Comparison of ENCODE assay signal across 21 mouse cellular contexts in genomic region chr3:100890406-100890805, GRCm38 (mm10).
"Had no signal": no experiment of that assay in that cellular context is flagged by ENCODE, and none has a peak within 500 bp of the region (broad histone marks: within the 10 kb centered on the region; RNA-seq: fewer than 3 reads in every experiment).

No protein-coding gene starts in this region.

- H3K36me3 ChIP-seq: heart, embryonic 10.5 days; heart, embryonic 12.5 days; hindbrain, embryonic 13.5 days; hindbrain, embryonic 15.5 days; kidney, embryonic 15.5 days; limb, embryonic 13.5 days; limb, embryonic 15.5 days; liver, embryonic 12.5 days had no signal

- H3K4me3 ChIP-seq: gastrocnemius, adult 2 months; heart, embryonic 10.5 days; heart, embryonic 12.5 days; hindbrain, embryonic 13.5 days; hindbrain, embryonic 15.5 days; kidney, embryonic 15.5 days; layer of hippocampus, adult 2 months; limb, embryonic 13.5 days; limb, embryonic 15.5 days; liver, embryonic 12.5 days had no signal

- H3K27me3 ChIP-seq: heart, embryonic 12.5 days; hindbrain, embryonic 13.5 days; hindbrain, embryonic 15.5 days; kidney, embryonic 15.5 days; limb, embryonic 13.5 days; limb, embryonic 15.5 days; liver, embryonic 12.5 days had no signal

- H3K4me2 ChIP-seq: heart, embryonic 12.5 days; hindbrain, embryonic 13.5 days; hindbrain, embryonic 15.5 days; kidney, embryonic 15.5 days; limb, embryonic 13.5 days; limb, embryonic 15.5 days; liver, embryonic 12.5 days had no signal

- DNase-seq: gastrocnemius, adult 2 months; gastrocnemius, postnatal 10 days; gastrocnemius, postnatal 25 days; heart, adult 18-20 months; heart, postnatal 14 days; heart, postnatal 36 days; kidney, adult 11 months; kidney, adult 2 months; kidney, adult 9 months; kidney, postnatal 14 days; kidney, postnatal 4 days; left cerebral cortex, postnatal 4 days had no signal
